ENCODE assay signal across 23 mouse cellular contexts in genomic region chr5:64727847-64728246, GRCm38 (mm10).
DNase-seq lines count a peak whose midpoint lies in the region; ATAC-seq and TF ChIP-seq lines count a peak whose summit lies in the region.
"Had no signal": no experiment of that assay in that cellular context is flagged by ENCODE, and none has a peak within 500 bp of the region (broad histone marks: within the 10 kb centered on the region; RNA-seq: fewer than 3 reads in every experiment).

No protein-coding gene starts in this region.

- H3K4me3 ChIP-seq in intestine, postnatal 0 days (ENCODE audit: low read depth, low read length): no peak overlapping the region
- H3K4me3 ChIP-seq in intestine, embryonic 15.5 days (replicated peaks): no peak overlapping the region
- no peak overlapping the region for H3K4me3 ChIP-seq in myocyte
- H3K4me3 ChIP-seq in embryonic facial prominence, embryonic 10.5 days: no peak overlapping the region
- H3K4me3 ChIP-seq: erythroblast, embryonic 14.5 days; forebrain, embryonic 10.5 days; gastrocnemius, adult 2 months; heart, embryonic 13.5 days; hindbrain, embryonic 13.5 days had no signal

- no peak overlapping the region for H3K9ac ChIP-seq in intestine, postnatal 0 days (ENCODE audit: low read depth, low read length)
- no peak overlapping the region for H3K9ac ChIP-seq in intestine, embryonic 15.5 days
- H3K9ac ChIP-seq: heart, embryonic 13.5 days; hindbrain, embryonic 13.5 days had no signal

- peak; percentile 26 for DNase-seq in adrenal gland, adult 8-10 months
- no peak for DNase-seq in adrenal gland, postnatal 36 days
- peak; percentile 30 for DNase-seq in NIH3T3 (ENCODE audit: low read depth)
- no peak for DNase-seq in embryonic facial prominence, embryonic 10.5 days (ENCODE audit: low spot score)
- no peak for DNase-seq in thymus, adult 18-20 months
- DNase-seq: cerebellum, adult 11-12 months; cerebellum, adult 9-11 months; cerebellum, postnatal 36 days; gastrocnemius, adult 2 months; gastrocnemius, postnatal 25 days; heart, postnatal 4 days; kidney, adult 8-10 months had no signal

- H3K9me3 ChIP-seq in intestine, postnatal 0 days (ENCODE audit: control insufficient read depth): no peaks in the 10 kb centered on the region; the same call in 1 of the 2 replicates
- no peaks in the 10 kb centered on the region for H3K9me3 ChIP-seq in intestine, embryonic 15.5 days
- no peaks in the 10 kb centered on the region for H3K9me3 ChIP-seq in embryonic facial prominence, embryonic 10.5 days
- H3K9me3 ChIP-seq: forebrain, embryonic 10.5 days; heart, embryonic 13.5 days; hindbrain, embryonic 13.5 days had no signal

- no peaks in the 10 kb centered on the region for H3K36me3 ChIP-seq in intestine, postnatal 0 days (ENCODE audit: control insufficient read depth, insufficient read depth)
- H3K36me3 ChIP-seq in intestine, embryonic 15.5 days: no peaks in the 10 kb centered on the region
- H3K36me3 ChIP-seq in myocyte (ENCODE audit: control insufficient read depth, insufficient read depth): no peaks in the 10 kb centered on the region
- no peaks in the 10 kb centered on the region for H3K36me3 ChIP-seq in embryonic facial prominence, embryonic 10.5 days (replicated peaks)
- H3K36me3 ChIP-seq: forebrain, embryonic 10.5 days; G1E; heart, embryonic 13.5 days; hindbrain, embryonic 13.5 days had no signal

- no peak overlapping the region for H3ac ChIP-seq in myocyte (ENCODE audit: control insufficient read depth, insufficient read length)

- WGBS in intestine, postnatal 0 days: 53% methylated on average over 2 of the region's 2 CpGs
- WGBS in intestine, embryonic 15.5 days: 63% methylated on average over 2 of the region's 2 CpGs
- WGBS in embryonic facial prominence, embryonic 10.5 days: 81% methylated on average over 2 of the region's 2 CpGs

- ATAC-seq in intestine, postnatal 0 days: 0 out of 2 replicates have a peak, but pooled peaks have one; percentile 36
- ATAC-seq in intestine, embryonic 15.5 days: no peak
- ATAC-seq: forebrain, embryonic 14.5 days; intestine, embryonic 16.5 days had no signal

- no peak overlapping the region for H3K4me2 ChIP-seq in intestine, postnatal 0 days (replicated peaks; ENCODE audit: low read depth)
- no peak overlapping the region for H3K4me2 ChIP-seq in intestine, embryonic 15.5 days (replicated peaks)
- no peak overlapping the region for H3K4me2 ChIP-seq in myocyte (ENCODE audit: low read depth)
- H3K4me2 ChIP-seq: heart, embryonic 13.5 days; hindbrain, embryonic 13.5 days had no signal

- no peaks in the 10 kb centered on the region for H3K27me3 ChIP-seq in intestine, postnatal 0 days (replicated peaks; ENCODE audit: control insufficient read depth, insufficient read depth, low read length)
- no peaks in the 10 kb centered on the region for H3K27me3 ChIP-seq in intestine, embryonic 15.5 days (replicated peaks)
- no peaks in the 10 kb centered on the region for H3K27me3 ChIP-seq in myocyte (ENCODE audit: control insufficient read depth, insufficient read depth, insufficient read length)
- no peaks in the 10 kb centered on the region for H3K27me3 ChIP-seq in embryonic facial prominence, embryonic 10.5 days (replicated peaks; ENCODE audit: low read depth, poor library complexity, severe bottlenecking)
- H3K27me3 ChIP-seq: CH12.LX; heart, embryonic 13.5 days; hindbrain, embryonic 13.5 days had no signal

- no peak overlapping the region for H3K27ac ChIP-seq in intestine, postnatal 0 days (ENCODE audit: low read depth, low read length)
- H3K27ac ChIP-seq in intestine, embryonic 15.5 days: no peak overlapping the region
- H3K27ac ChIP-seq in embryonic facial prominence, embryonic 10.5 days (replicated peaks): no peak overlapping the region
- H3K27ac ChIP-seq: forebrain, embryonic 10.5 days; gastrocnemius, adult 2 months; heart, embryonic 13.5 days; hindbrain, embryonic 13.5 days had no signal

- no peaks in the 10 kb centered on the region for H3K4me1 ChIP-seq in intestine, postnatal 0 days (replicated peaks; ENCODE audit: control insufficient read depth, insufficient read depth, low read length)
- H3K4me1 ChIP-seq in intestine, embryonic 15.5 days (replicated peaks): no peaks in the 10 kb centered on the region
- H3K4me1 ChIP-seq in embryonic facial prominence, embryonic 10.5 days: no peaks in the 10 kb centered on the region
- H3K4me1 ChIP-seq: heart, embryonic 13.5 days; hindbrain, embryonic 13.5 days had no signal

- TF ChIP-seq CTCF in intestine, postnatal 0 days (IDR thresholded peaks at IDR 0.05; ENCODE audit: low read depth): no peak

- no peaks in the 10 kb centered on the region for H3K79me2 ChIP-seq in myocyte (ENCODE audit: control insufficient read depth, insufficient read depth)

- no peak for TF ChIP-seq POLR2A in myocyte (IDR thresholded peaks at IDR 0.05; ENCODE audit: insufficient read length, low read depth)

TF ChIP-seq in myocyte, 11 proteins besides CTCF, POLR2A, EP300 and RAD21:
- peak in 2 of 3 experiments; percentile 81 to 84 for TF ChIP-seq MYOD1 (IDR thresholded peaks at IDR 0.05; ENCODE audit: control insufficient read depth in 1 of 3, insufficient read length in 2 of 3, low read depth in 2 of 3)
- no peak for TF ChIP-seq REST (IDR thresholded peaks at IDR 0.05; ENCODE audit: insufficient read depth, insufficient read length)
- TF ChIP-seq MYOG (IDR thresholded peaks at IDR 0.05; ENCODE audit: control insufficient read depth in 1 of 3, insufficient read depth in 1 of 3, insufficient read length in 2 of 3, low read depth in 2 of 3): peak in 2 of 3 experiments; percentile 38 to 45

Comparison
In these comparisons a context has a peak if more than half of its experiments do, and no peak if none do; other contexts are left out.
1. DNase-seq: peak in adrenal gland, adult 8-10 months (single experiment) and NIH3T3 (single experiment); none in adrenal gland, postnatal 36 days (0 of 2), embryonic facial prominence, embryonic 10.5 days (single experiment) and thymus, adult 18-20 months (0 of 2).